Mouse (Mus musculus) lung, adult 2 months (tissue): Measurements from ENCODE around the gene Ostf1.

Source experiments
- CTCF ChIP-seq: fragments of 200-500 bp; IDR thresholded peaks from 2 replicates; pipeline ENCODE4 v1.5.1; 2011; ENCODE audit warnings: mild to moderate bottlenecking, low read length, control low read depth; ENCODE audit not compliant: insufficient read depth
- POLR2A ChIP-seq: fragments of 200-500 bp; IDR thresholded peaks from 2 replicates; pipeline ENCODE4 v1.6.1; 2011; ENCODE audit warnings: low read depth, mild to moderate bottlenecking, control low read depth, low read length, borderline replicate concordance; ENCODE audit errors: extremely low read depth

- TF ChIP-seq CTCF (no peak), POLR2A (no peak)
These were observed 64.1 kb downstream of the Ostf1 start for GRCm38 (mm10) chr19:18567501-18567900.
